Mouse (Mus musculus) liver, embryonic 11.5 days (tissue): Measurements from ENCODE around the gene Cldn7. TPM values are rescaled to one million over a fixed set of nuclear protein-coding genes. Genes with fewer than 3 reads are reported as not detected.
"Not testable (repeated sequence)": the region's sequence is repeated elsewhere in the genome, so short reads cannot be mapped to it uniquely, and the experiment has no call there.

Source experiments
- ATAC-seq: fragments of 200-750 bp; cut with Nextera tagmentation; replicated peaks from 2 replicates; pipeline ENCODE4 v1.8.0; 2017; ENCODE audit warnings: moderate number of reproducible peaks, mild to moderate bottlenecking, moderate TSS enrichment, moderate library complexity; ENCODE audit not compliant: low FRiP score
- DNase-seq: peaks from one replicate; pipeline ENCODE4 v3.0.0-alpha.2; 2017; ENCODE audit warnings: low spot score
- H3K27ac ChIP-seq: fragments of 300-500 bp; sonication (generic); 2 replicates; pipeline ENCODE4 v1.5.1; 2014; ENCODE audit warnings: mild to moderate bottlenecking, low read depth, low read length, control low read depth
- H3K27me3 ChIP-seq: fragments of 300-500 bp; sonication (generic); replicated peaks from 2 replicates; pipeline ENCODE4 v1.6.1; 2014; ENCODE audit warnings: low read length, mixed read lengths; ENCODE audit not compliant: control insufficient read depth, insufficient read depth
- H3K36me3 ChIP-seq: fragments of 300-500 bp; sonication (generic); 2 replicates; pipeline ENCODE4 v1.6.1; 2014; ENCODE audit warnings: mild to moderate bottlenecking, low read length, moderate library complexity, mixed read lengths; ENCODE audit not compliant: control insufficient read depth, insufficient read depth
- H3K4me1 ChIP-seq: fragments of 300-500 bp; sonication (generic); replicated peaks from 2 replicates; pipeline ENCODE4 v1.6.1; 2014; ENCODE audit warnings: low read length, mixed read lengths; ENCODE audit not compliant: control insufficient read depth, insufficient read depth
- H3K4me2 ChIP-seq: fragments of 300-500 bp; sonication (generic); 2 replicates; pipeline ENCODE4 v1.6.1; 2014; ENCODE audit warnings: mild to moderate bottlenecking, control low read depth, moderate library complexity
- H3K4me3 ChIP-seq: fragments of 300-500 bp; sonication (generic); 2 replicates; pipeline ENCODE4 v1.5.1; 2014; ENCODE audit warnings: low read depth, low read length, control low read depth
- H3K9ac ChIP-seq: fragments of 300-500 bp; sonication (generic); 2 replicates; pipeline ENCODE4 v1.6.1; 2014; ENCODE audit warnings: low read depth, low read length, control low read depth
- H3K9me3 ChIP-seq: fragments of 300-500 bp; sonication (generic); 2 replicates; pipeline ENCODE4 v1.6.1; 2016; ENCODE audit warnings: low read length, inconsistent platforms, mixed read lengths; ENCODE audit not compliant: control insufficient read depth
- WGBS: fragments of 180-500 bp; shearing (Covaris S2); extraction: QIAGEN DNeasy Blood & Tissue Kit; methylation state at CpG from one replicate; pipeline ENCODE4 v1.1.7; 2014; 5-methylcytosine and 5-hydroxymethylcytosine counted together
- polyA plus RNA-seq: library from polyadenylated mRNA; unstranded; fragments of >200 nt; fragmentation: Nextera tagmentation; extraction: Ambion mirVana; gene quantifications from 2 replicates; pipeline ENCODE4 v1.2.1, GENCODE M21; 2014

Gene Cldn7
- 4.0 and 5.1 TPM in 2 replicates for polyA plus RNA-seq

DNA sequence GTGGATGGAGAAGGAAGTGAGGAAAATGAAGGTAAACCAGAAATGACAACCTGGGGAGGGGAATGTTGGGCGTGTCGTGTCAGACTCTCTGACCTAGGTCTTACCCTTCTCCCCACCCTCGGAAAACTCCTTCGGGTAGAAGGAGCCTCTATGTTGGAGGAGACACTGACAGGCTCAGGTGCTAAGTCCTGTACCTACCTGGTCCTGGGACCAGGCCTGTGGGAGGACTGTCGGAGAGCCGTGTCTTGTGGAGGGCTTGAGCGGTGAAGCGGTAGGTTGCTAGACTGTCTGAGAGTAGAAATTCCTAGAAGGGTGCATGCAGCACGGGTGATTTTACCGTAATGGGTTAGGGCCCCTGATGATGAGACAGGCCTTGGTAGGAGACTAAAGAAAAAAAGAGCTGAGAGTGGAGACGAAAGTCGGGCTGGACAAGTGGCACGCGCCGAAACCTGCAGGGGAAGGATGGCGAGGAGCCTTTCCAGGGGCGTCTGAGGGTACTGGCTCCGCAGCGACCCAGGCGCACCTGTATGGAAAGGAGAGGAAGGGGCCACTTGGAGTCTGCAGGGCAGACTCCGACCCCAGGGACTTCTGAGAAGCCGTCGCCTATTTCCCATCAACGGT is at the start of gene Cldn7:
Gene Cldn7, plus strand, starts transcription at position 130 of the 621 bp plus-strand sequence.
- Histone ChIP-seq H3K9me3 (no peaks in the 10 kb centered on the region), H3K4me1 (peaks cover 20% of the 10 kb centered on the region), H3K4me2 (peak within 1 kb of the TSS; percentile 81), H3K36me3 (peaks cover 4% of the 10 kb centered on the region; the same call in 1 of the 2 replicates), H3K27ac (no peak within 1 kb of the TSS; the same call in 1 of the 2 replicates), H3K9ac (no peak within 1 kb of the TSS), H3K27me3 (peaks cover 66% of the 10 kb centered on the region), H3K4me3 (peak within 1 kb of the TSS; percentile 44)
- DNase-seq, result no peak
- 9% methylated on average over 24 of the region's 24 CpGs for WGBS
- ATAC-seq, result no peak

DNA sequence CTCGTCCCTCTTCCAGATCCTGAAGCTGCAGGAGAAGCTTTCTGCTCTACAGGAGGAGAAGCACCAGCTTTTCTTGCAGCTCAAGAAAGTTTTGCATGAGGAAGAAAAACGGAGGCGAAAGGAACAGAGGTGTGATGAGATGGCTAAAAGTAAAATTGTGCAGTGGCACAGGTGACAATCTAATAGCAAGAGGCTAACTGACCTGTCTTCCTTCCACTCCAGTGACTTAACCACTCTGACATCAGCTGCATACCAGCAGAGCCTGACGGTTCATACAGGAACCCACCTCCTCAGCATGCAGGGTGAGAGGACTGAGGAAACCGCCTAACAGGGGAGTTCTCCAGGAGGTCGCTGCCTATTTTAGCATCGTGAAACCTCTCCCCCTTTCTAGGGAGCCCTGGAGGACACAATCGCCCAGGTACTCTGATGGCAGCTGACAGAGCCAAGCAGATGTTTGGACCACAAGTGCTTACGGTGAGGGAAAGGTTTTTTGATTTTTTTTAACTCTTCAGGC is 49.6 kb upstream of the Cldn7 start:
- WGBS, result 28% methylated on average over 9 of the region's 9 CpGs
- H3K27ac ChIP-seq, result peak overlapping the region; percentile 96
- H3K9ac ChIP-seq, result peak overlapping the region; percentile 90
- DNase-seq (no peak), ATAC-seq (no peak)
- H3K4me2 ChIP-seq, result peak overlapping the region; percentile 96
- H3K27me3 ChIP-seq, result no peaks in the 10 kb centered on the region
- H3K4me1 ChIP-seq, result peaks cover 43% of the 10 kb centered on the region
- H3K9me3 ChIP-seq, result no peaks in the 10 kb centered on the region
- peak overlapping the region; percentile 94 for H3K4me3 ChIP-seq
- H3K36me3 ChIP-seq, result peaks cover 60% of the 10 kb centered on the region

DNA sequence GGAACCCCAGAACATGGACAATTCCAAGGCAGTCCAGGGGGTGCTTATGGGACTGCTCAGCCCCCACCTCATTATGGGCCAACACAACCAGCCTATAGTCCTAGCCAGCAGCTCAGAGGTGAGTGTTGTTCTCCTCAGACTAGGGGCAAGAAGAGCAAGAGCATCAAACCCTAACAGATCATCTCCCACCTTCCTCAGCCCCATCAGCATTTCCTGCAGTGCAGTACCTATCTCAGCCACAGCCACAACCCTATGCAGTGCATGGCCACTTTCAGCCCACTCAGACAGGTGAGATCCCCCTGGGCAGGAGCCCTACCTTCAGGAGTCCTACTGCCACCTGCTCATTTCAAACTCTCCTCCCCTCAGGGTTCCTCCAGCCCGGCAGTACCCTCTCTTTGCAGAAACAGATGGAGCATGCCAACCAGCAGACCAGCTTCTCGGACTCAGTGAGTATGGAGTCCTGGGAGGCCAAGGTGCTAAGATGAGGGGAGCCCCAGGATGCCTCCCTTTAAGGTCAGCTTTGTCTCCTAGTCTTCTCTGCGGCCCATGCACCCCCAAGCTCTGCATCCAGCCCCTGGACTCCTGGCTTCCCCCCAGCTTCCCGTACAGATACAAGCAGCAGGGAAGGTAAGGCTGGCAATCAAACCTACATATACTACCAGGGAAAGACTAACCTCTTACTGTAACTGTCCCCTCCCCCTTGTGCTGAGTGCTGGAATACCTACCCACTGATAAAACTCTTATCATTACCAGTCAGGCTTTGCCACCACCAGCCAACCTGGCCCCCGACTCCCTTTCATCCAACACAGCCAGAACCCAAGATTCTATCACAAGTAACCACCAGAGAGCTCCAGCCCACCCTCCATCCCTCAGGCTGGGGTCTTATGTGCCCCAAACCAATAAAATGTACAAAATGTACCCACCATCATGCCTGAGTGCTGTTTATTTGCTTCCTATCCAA is 48.6 kb upstream of the Cldn7 start:
- ATAC-seq (peak; percentile 64), DNase-seq (peak; percentile 61)
- Histone ChIP-seq H3K4me2 (peak overlapping the region; percentile 96), H3K4me3 (peak overlapping the region; percentile 94), H3K27me3 (no peaks in the 10 kb centered on the region), H3K36me3 (peaks cover 52% of the 10 kb centered on the region), H3K4me1 (peaks cover 43% of the 10 kb centered on the region), H3K9me3 (no peaks in the 10 kb centered on the region), H3K27ac (peak overlapping the region; percentile 96), H3K9ac (peak overlapping the region; percentile 90)
- 29% methylated on average over 5 of the region's 5 CpGs for WGBS

DNA sequence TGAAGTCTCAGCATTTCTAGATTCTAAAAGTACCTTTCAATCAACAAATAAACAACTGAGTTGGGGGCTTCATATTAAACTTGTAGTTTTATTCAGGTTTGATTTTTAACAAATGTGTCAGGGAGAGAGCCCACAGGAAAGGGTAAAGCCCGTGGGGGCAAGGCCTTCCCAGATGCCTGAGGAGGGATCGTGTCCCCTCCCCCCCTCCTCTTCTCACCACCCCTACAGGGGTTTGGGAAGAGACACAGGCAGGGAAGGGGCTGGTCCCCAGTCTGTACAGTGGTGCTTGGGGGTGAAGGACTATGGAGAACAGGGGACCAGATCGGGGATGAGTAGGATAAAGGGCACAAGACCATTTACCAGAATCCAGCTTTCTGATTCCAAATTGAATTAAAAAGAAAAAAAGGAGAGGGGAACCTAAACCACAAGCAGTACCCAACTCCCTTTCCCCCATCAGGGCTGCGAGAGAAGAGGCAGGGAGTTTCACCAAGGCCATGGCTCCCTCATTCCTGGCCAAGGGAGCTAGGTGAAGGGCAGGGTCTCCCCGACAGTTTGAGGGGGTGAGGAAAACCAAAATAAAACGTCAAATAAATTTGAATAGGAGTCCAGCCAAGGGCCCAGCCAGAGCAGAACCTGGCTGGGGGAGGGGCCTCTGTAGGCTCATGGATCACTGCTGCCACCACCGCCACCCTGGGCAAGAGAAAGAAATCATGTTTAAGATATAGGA is 47.8 kb upstream of the Cldn7 start:
- DNase-seq, H3K9ac ChIP-seq, ATAC-seq, H3K9me3 ChIP-seq, H3K27me3 ChIP-seq: not testable (repeated sequence)
- H3K4me2 ChIP-seq, result peak overlapping the region; percentile 96
- H3K4me3 ChIP-seq, result peak overlapping the region; percentile 94
- H3K4me1 ChIP-seq, result peaks cover 43% of the 10 kb centered on the region
- H3K27ac ChIP-seq, result peak overlapping the region; percentile 96
- peaks cover 44% of the 10 kb centered on the region for H3K36me3 ChIP-seq
- 37% methylated on average over 7 of the region's 7 CpGs for WGBS

DNA sequence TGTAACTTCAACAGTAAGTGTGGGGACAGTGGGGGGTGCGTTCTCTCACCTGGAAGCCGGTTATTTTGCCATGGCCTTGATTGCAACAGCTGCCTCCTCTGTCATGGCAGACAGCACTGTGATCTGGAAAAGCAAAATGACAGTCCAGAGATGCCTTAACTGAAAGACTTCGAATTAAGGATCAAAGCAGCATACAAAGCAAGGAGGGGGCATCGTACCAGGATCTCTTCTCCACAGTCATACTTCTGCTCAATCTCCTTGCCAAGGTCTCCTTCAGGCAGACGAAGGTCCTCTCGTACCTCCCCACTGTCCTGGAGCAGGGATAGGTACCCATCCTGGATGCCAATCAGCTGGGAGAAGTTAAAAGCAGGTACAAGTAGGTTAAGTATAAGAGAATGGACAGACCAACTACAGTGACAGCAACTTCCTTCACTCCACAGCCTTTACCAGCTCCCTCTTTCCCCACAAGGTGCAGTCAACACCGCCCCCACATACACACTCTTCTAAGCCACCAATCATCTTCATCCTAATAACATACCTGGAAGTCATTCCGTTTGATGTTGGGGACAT is 47.1 kb upstream of the Cldn7 start:
- no peak overlapping the region; the same call in 1 of the 2 replicates for H3K9ac ChIP-seq
- peaks cover 44% of the 10 kb centered on the region for H3K4me1 ChIP-seq
- H3K9me3 ChIP-seq, result no peaks in the 10 kb centered on the region
- ATAC-seq, result no peak
- H3K27me3 ChIP-seq, result no peaks in the 10 kb centered on the region
- no peak for DNase-seq
- H3K27ac ChIP-seq, result peak overlapping the region; percentile 96
- H3K4me2 ChIP-seq, result peak overlapping the region; percentile 96
- H3K36me3 ChIP-seq, result peaks cover 40% of the 10 kb centered on the region
- WGBS, result 76% methylated on average over 8 of the region's 8 CpGs
- peak overlapping the region; percentile 10 for H3K4me3 ChIP-seq

DNA sequence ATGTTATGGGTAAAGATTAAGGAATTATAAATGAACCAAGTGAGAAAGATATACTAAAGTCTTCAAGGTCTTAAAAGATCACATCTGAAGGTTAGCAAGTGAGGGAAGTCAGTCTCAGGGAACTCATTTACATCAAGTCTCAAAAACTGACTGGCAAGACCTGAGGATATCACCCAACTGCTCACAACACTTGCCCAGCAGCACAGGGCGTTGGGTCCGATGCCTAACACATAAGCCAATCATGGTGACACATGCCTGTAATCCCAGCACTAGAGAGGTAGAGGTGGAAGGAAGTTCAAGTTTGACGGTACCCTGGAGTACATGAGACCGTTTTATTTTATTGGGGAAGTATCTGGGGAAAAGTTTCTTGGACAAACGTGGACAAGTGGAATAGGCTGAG is 46.5 kb upstream of the Cldn7 start:
- Histone ChIP-seq H3K27ac (peak overlapping the region; percentile 42; the same call in 1 of the 2 replicates), H3K4me2 (peak overlapping the region; percentile 96), H3K9me3 (no peaks in the 10 kb centered on the region), H3K27me3 (no peaks in the 10 kb centered on the region), H3K4me1 (peaks cover 51% of the 10 kb centered on the region), H3K4me3 (peak overlapping the region; percentile 92; the same call in 1 of the 2 replicates), H3K9ac (no peak overlapping the region), H3K36me3 (peaks cover 40% of the 10 kb centered on the region)
- DNase-seq (no peak), ATAC-seq (no peak)
- 75% methylated on average over 5 of the region's 5 CpGs for WGBS

DNA sequence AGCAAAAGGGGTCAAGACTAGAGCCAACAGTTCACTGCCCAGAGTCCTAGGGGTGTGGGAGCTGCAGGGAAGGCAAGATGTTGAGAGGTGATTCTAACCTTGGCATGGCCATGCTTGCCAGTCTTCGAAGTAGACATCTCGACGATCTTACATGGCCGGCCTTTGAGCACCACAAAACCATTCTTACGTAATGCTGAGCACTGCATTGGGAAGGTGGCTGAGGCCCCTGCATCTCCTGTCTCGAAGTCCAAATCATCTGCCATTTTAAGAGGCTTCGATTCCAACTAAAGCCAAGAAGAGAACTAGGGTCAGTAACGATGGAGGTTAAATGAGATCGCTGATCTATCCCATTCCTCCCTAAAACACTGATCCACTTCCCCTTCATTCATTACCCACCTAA is 45.5 kb upstream of the Cldn7 start:
- H3K4me1 ChIP-seq, result peaks cover 51% of the 10 kb centered on the region
- H3K27me3 ChIP-seq, result no peaks in the 10 kb centered on the region
- H3K4me2 ChIP-seq, result peak overlapping the region; percentile 96
- H3K4me3 ChIP-seq, result peak overlapping the region; percentile 92
- no peak for DNase-seq
- peak overlapping the region; percentile 100 for H3K9ac ChIP-seq
- WGBS, result 65% methylated on average over 9 of the region's 9 CpGs
- ATAC-seq, result no peak
- peak overlapping the region; percentile 98 for H3K27ac ChIP-seq
- H3K36me3 ChIP-seq, result peaks cover 40% of the 10 kb centered on the region
- H3K9me3 ChIP-seq, result no peaks in the 10 kb centered on the region
